Mouse (Mus musculus) 3T3-L1 (cell line): ENCODE results near the gene Pdcd1lg2.

Source experiments
- DNase-seq: peaks from one replicate; pipeline ENCODE4 v3.0.0-alpha.2; 2015; ENCODE audit warnings: low read depth, low spot score

Gene Pdcd1lg2

GRCm38 (mm10) chr19:29469686-29470254, 59.1 kb downstream of the Pdcd1lg2 start:
- DNase-seq = no peak

GRCm38 (mm10) chr19:29470652-29471051, 59.9 kb downstream of the Pdcd1lg2 start:
- DNase-seq = peak; percentile 11

- no peak for DNase-seq
These were observed 61.7 kb downstream of the Pdcd1lg2 start for GRCm38 (mm10) chr19:29472424-29472823.

- no peak for DNase-seq
These were observed 62.2 kb downstream of the Pdcd1lg2 start for GRCm38 (mm10) chr19:29472946-29473345.

- no peak for DNase-seq
These were observed 64.1 kb downstream of the Pdcd1lg2 start for GRCm38 (mm10) chr19:29474803-29475202.

- DNase-seq = no peak
These were observed 64.5 kb downstream of the Pdcd1lg2 start for GRCm38 (mm10) chr19:29475210-29475620.

GRCm38 (mm10) chr19:29478598-29478997, 67.9 kb downstream of the Pdcd1lg2 start:
- DNase-seq = no peak

GRCm38 (mm10) chr19:29481578-29481977, 70.9 kb downstream of the Pdcd1lg2 start:
- DNase-seq = no peak

- no peak for DNase-seq
These were observed 71.4 kb downstream of the Pdcd1lg2 start for GRCm38 (mm10) chr19:29482148-29482547.

- no peak for DNase-seq
These were observed 71.9 kb downstream of the Pdcd1lg2 start for GRCm38 (mm10) chr19:29482637-29483036.

- DNase-seq = no peak
These were observed 72.7 kb downstream of the Pdcd1lg2 start for GRCm38 (mm10) chr19:29483386-29483785.

GRCm38 (mm10) chr19:29484537-29484936, 73.8 kb downstream of the Pdcd1lg2 start:
- no peak for DNase-seq

GRCm38 (mm10) chr19:29485257-29485948, 74.7 kb downstream of the Pdcd1lg2 start:
- DNase-seq = no peak

- no peak for DNase-seq
These were observed 76.0 kb downstream of the Pdcd1lg2 start for GRCm38 (mm10) chr19:29486545-29487206.

- no peak for DNase-seq
These were observed 76.8 kb downstream of the Pdcd1lg2 start for GRCm38 (mm10) chr19:29487326-29488072.

GRCm38 (mm10) chr19:29488073-29488390, 77.3 kb downstream of the Pdcd1lg2 start:
- DNase-seq = no peak

GRCm38 (mm10) chr19:29488420-29488819, 77.7 kb downstream of the Pdcd1lg2 start:
- no peak for DNase-seq

GRCm38 (mm10) chr19:29489785-29490284, 79.1 kb downstream of the Pdcd1lg2 start:
- no peak for DNase-seq

GRCm38 (mm10) chr19:29491467-29491866, 80.7 kb downstream of the Pdcd1lg2 start:
- no peak for DNase-seq

- no peak for DNase-seq
These were observed 83.7 kb downstream of the Pdcd1lg2 start for GRCm38 (mm10) chr19:29494454-29494853.

- no peak for DNase-seq
These were observed 85.4 kb downstream of the Pdcd1lg2 start for GRCm38 (mm10) chr19:29496001-29496597.
